Mouse (Mus musculus) liver, embryonic 14.5 days (tissue): ENCODE data around the gene Gm38394. TPM values are rescaled to one million over a fixed set of nuclear protein-coding genes. Genes with fewer than 3 reads are reported as not detected.

ENCODE experiments used
- ATAC-seq: fragments of 200-750 bp; cut with Nextera tagmentation; 2 replicates; pipeline ENCODE4 v1.8.0; 2017; ENCODE audit warnings: moderate number of reproducible peaks, mild to moderate bottlenecking, moderate library complexity; ENCODE audit not compliant: insufficient read depth
- DNase-seq, 3 experiments: peaks; one replicate each; pipeline ENCODE4 v3.0.0-alpha.2; 2012 to 2013; ENCODE audit warnings: low read depth in 3 of 3, low spot score in 3 of 3
- H3K27ac ChIP-seq: fragments of 300-500 bp; sonication (generic); 2 replicates; pipeline ENCODE4 v1.5.1; 2014; ENCODE audit warnings: moderate library complexity, mild to moderate bottlenecking, control low read depth, inconsistent platforms
- H3K27me3 ChIP-seq: fragments of 300-500 bp; sonication (generic); 2 replicates; pipeline ENCODE4 v1.6.1; 2014; ENCODE audit warnings: mild to moderate bottlenecking, low read length, moderate library complexity; ENCODE audit not compliant: control insufficient read depth, insufficient read depth
- H3K36me3 ChIP-seq: fragments of 300-500 bp; sonication (generic); replicated peaks from 2 replicates; pipeline ENCODE4 v1.6.1; 2014; ENCODE audit warnings: low read depth; ENCODE audit not compliant: control insufficient read depth, insufficient read depth
- H3K4me1 ChIP-seq, 2 experiments: fragments of 200-500 bp in 1 of 2; fragments of 300-500 bp in 1 of 2; sonication (generic) in 1 of 2; replicated peaks; 2 replicates each; pipeline ENCODE4 v1.6.1; 2012 to 2014; ENCODE audit warnings: antibody characterized with exemption in 1 of 2, inconsistent platforms in 1 of 2, low read length in 1 of 2; ENCODE audit not compliant: control insufficient read depth in 2 of 2, insufficient read depth in 2 of 2
- H3K4me2 ChIP-seq: fragments of 300-500 bp; sonication (generic); 2 replicates; pipeline ENCODE4 v1.6.1; 2014; ENCODE audit warnings: low read depth, mild to moderate bottlenecking, control low read depth, moderate library complexity
- H3K4me3 ChIP-seq, 2 experiments: fragments of 200-500 bp in 1 of 2; fragments of 300-500 bp in 1 of 2; sonication (generic) in 1 of 2; 2 replicates each; pipeline ENCODE4 v1.5.1; 2012 to 2014; ENCODE audit warnings: low read depth in 2 of 2, low read length in 2 of 2, mild to moderate bottlenecking in 2 of 2, control low read depth in 1 of 2, inconsistent platforms in 1 of 2, moderate library complexity in 1 of 2; ENCODE audit not compliant: insufficient read depth in 1 of 2
- H3K9ac ChIP-seq: fragments of 300-500 bp; sonication (generic); replicated peaks from 2 replicates; pipeline ENCODE4 v1.6.1; 2014; ENCODE audit warnings: mild to moderate bottlenecking, control low read depth, moderate library complexity
- H3K9me3 ChIP-seq: fragments of 300-500 bp; sonication (generic); 2 replicates; pipeline ENCODE4 v1.6.1; 2016; ENCODE audit warnings: low read length, mixed read lengths; ENCODE audit not compliant: control insufficient read depth
- CTCF ChIP-seq: IDR thresholded peaks from 2 replicates; pipeline ENCODE4 v1.5.1; 2016; ENCODE audit warnings: antibody characterized with exemption, low read depth, control low read depth
- EP300 ChIP-seq: IDR thresholded peaks from 2 replicates; pipeline ENCODE4 v1.6.1; 2016; ENCODE audit warnings: antibody characterized with exemption, low read depth
- WGBS: fragments of 180-500 bp; shearing (Covaris S2); extraction: QIAGEN DNeasy Blood & Tissue Kit; methylation state at CpG from one replicate; pipeline ENCODE4 v1.1.7; 2014; ENCODE audit not compliant: insufficient replicate concordance; 5-methylcytosine and 5-hydroxymethylcytosine counted together
- polyA plus RNA-seq, 2 experiments: library from polyadenylated mRNA; depleted of rRNA in 1 of 2; stranded (reverse) in 1 of 2; unstranded in 1 of 2; fragments of >200 nt; fragmentation: Nextera tagmentation in 1 of 2; extraction: Ambion mirVana in 1 of 2; gene quantifications; 2 replicates each; pipeline versions ENCODE4 v1.2.1 to v1.2.3; 2012 to 2014

The Gm38394 gene
- polyA plus RNA-seq, 2 experiments, result 1.6 to 1.7 TPM

- no peak overlapping the region for H3K4me2 ChIP-seq
- H3K27me3 ChIP-seq, result no peaks in the 10 kb centered on the region
- TF ChIP-seq EP300 (no peak), CTCF (no peak)
- H3K9me3 ChIP-seq, result no peaks in the 10 kb centered on the region
- no peak overlapping the region for H3K4me3 ChIP-seq
- DNase-seq (no peak), ATAC-seq (no peak)
- peaks cover 3% of the 10 kb centered on the region for H3K36me3 ChIP-seq
- 68% methylated on average over 7 of the region's 7 CpGs for WGBS
- H3K9ac ChIP-seq, result no peak overlapping the region
- peaks cover 0 to 19% of the 10 kb centered on the region in 2 experiments; a peak in 3 of 4 replicates for H3K4me1 ChIP-seq
- H3K27ac ChIP-seq, result no peak overlapping the region
Observed at GRCm38 (mm10) chr1:133695901-133696300, 34.8 kb upstream of the Gm38394 start.

- Histone ChIP-seq H3K4me1 (peaks cover 0 to 19% of the 10 kb centered on the region in 2 experiments; a peak in 3 of 4 replicates), H3K4me2 (no peak overlapping the region), H3K27ac (no peak overlapping the region), H3K9ac (no peak overlapping the region), H3K36me3 (no peaks in the 10 kb centered on the region), H3K9me3 (no peaks in the 10 kb centered on the region), H3K4me3 (no peak overlapping the region), H3K27me3 (no peaks in the 10 kb centered on the region)
- ATAC-seq (no peak; the same call in 1 of the 2 replicates), DNase-seq (no peak)
- TF ChIP-seq CTCF (no peak), EP300 (no peak)
- WGBS, result 33% methylated on average over 1 of the region's 1 CpGs
Observed at GRCm38 (mm10) chr1:133694876-133695275, 33.8 kb upstream of the Gm38394 start.

GRCm38 (mm10) chr1:133694301-133694700 is 33.2 kb upstream of the Gm38394 start:
- DNase-seq, result peak in 1 of 3 experiments; percentile 13
- H3K27ac ChIP-seq, result no peak overlapping the region
- H3K4me1 ChIP-seq, result peaks cover 0 to 20% of the 10 kb centered on the region in 2 experiments; a peak in 3 of 4 replicates
- H3K4me2 ChIP-seq, result no peak overlapping the region
- WGBS, result 18% methylated on average over 1 of the region's 1 CpGs
- TF ChIP-seq EP300, result no peak
- no peak for TF ChIP-seq CTCF
- H3K27me3 ChIP-seq, result no peaks in the 10 kb centered on the region
- no peak overlapping the region for H3K4me3 ChIP-seq
- no peak; the same call in 1 of the 2 replicates for ATAC-seq
- H3K36me3 ChIP-seq, result no peaks in the 10 kb centered on the region
- no peak overlapping the region for H3K9ac ChIP-seq
- no peaks in the 10 kb centered on the region for H3K9me3 ChIP-seq

DNA sequence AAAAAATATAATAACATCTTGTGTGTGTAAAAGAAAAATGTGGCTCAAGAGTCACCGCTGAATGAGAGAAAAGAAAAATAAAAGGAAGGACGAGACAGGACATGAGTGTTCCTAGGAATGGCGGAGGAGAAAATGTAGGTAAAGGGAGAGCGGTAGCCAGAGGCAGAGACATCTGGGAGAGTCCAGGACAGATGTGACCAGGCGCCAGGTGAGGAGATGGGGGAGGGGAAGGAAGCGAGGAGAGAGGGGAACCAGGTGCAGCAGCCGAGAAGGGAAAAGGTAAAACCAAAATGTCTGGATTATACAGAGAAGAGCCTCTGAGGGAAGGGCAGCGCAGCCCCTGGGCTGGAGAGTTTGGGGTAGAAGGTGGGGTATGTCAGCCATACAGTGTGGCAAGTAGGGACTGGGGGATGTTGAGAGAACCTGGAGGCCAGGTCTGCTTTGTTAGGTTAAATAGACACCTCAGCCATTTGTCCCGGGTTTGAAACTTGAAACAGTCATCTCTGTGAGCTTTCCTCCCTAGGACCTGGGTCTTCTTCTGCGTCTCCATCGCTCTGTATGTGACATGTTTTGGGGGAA is 32.5 kb upstream of the Gm38394 start:
- H3K27me3 ChIP-seq, result no peaks in the 10 kb centered on the region
- TF ChIP-seq CTCF, result no peak
- no peak for TF ChIP-seq EP300
- H3K27ac ChIP-seq, result no peak overlapping the region
- no peaks in the 10 kb centered on the region for H3K9me3 ChIP-seq
- no peak overlapping the region for H3K4me3 ChIP-seq
- WGBS, result 65% methylated on average over 11 of the region's 11 CpGs
- no peak for DNase-seq
- no peak for ATAC-seq
- H3K36me3 ChIP-seq, result no peaks in the 10 kb centered on the region
- peaks cover 0 to 20% of the 10 kb centered on the region in 2 experiments; a peak in 3 of 4 replicates for H3K4me1 ChIP-seq
- H3K9ac ChIP-seq, result no peak overlapping the region
- H3K4me2 ChIP-seq, result no peak overlapping the region

- Histone ChIP-seq H3K9ac (no peak overlapping the region), H3K27me3 (no peaks in the 10 kb centered on the region), H3K9me3 (no peaks in the 10 kb centered on the region), H3K4me1 (peaks cover 0 to 23% of the 10 kb centered on the region in 2 experiments; a peak in 3 of 4 replicates), H3K4me2 (no peak overlapping the region), H3K36me3 (no peaks in the 10 kb centered on the region), H3K4me3 (no peak overlapping the region), H3K27ac (no peak overlapping the region)
- DNase-seq (no peak), ATAC-seq (no peak)
- 53% methylated on average over 4 of the region's 4 CpGs for WGBS
- TF ChIP-seq EP300 (no peak), CTCF (no peak)
Observed at GRCm38 (mm10) chr1:133692195-133692594, 31.1 kb upstream of the Gm38394 start.
